Mouse (Mus musculus): ENCODE results near the gene Traf7. TPM values are rescaled to one million over a fixed set of nuclear protein-coding genes. Genes with fewer than 3 reads are reported as not detected.
A peak's percentile ranks its signal among the peaks of the same experiment; 100 is the strongest.

The Traf7 gene
- total and polyA plus RNA-seq, 2 experiments from 2014 or later = 82.0 to 168 TPM

GRCm38 (mm10) chr17:24565092-24565491 is 37.4 kb upstream of the Traf7 start:
- Histone ChIP-seq H3K27ac (ENCODE audit: low read depth, low read length) (no peak overlapping the region), H3K9me3 (ENCODE audit: low read length) (no peaks in the 10 kb centered on the region), H3K36me3 (ENCODE audit: insufficient read depth) (peaks cover 58% of the 10 kb centered on the region), H3K4me2 (ENCODE audit: low read depth) (no peak overlapping the region), H3K4me3 (ENCODE audit: low read depth, low read length) (no peak overlapping the region), H3K27me3 (ENCODE audit: insufficient read depth, low read length) (no peaks in the 10 kb centered on the region), H3K4me1 (ENCODE audit: insufficient read depth) (no peaks in the 10 kb centered on the region), H3K9ac (no peak overlapping the region)
- WGBS = 85% methylated on average over 3 of the region's 3 CpGs
- no peak for ATAC-seq
- TF ChIP-seq CTCF (IDR thresholded peaks at IDR 0.05; ENCODE audit: low read depth) = no peak
- DNase-seq = no peak

DNA sequence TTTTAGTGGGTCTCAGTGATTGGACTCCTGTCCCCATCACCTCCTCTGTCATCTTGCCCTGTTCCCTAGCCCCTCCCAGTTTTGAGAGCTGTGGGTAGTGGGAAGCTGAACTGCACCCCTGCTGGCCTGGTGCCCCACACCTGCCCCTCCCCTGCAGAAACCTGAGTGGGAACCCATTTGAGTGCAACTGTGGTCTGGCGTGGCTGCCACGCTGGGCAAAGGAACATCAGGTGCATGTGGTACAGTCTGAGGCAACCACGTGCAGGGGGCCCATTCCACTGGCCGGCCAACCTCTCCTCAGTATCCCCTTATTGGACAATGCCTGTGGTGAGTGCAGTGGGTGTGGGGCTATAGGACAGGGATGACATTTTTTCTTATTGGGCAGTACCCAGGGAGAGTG is 36.7 kb upstream of the Traf7 start:
- H3K9me3 ChIP-seq (ENCODE audit: low read length) = no peaks in the 10 kb centered on the region
- no peak overlapping the region for H3K4me2 ChIP-seq (ENCODE audit: low read depth)
- WGBS = 90% methylated on average over 4 of the region's 4 CpGs

GRCm38 (mm10) chr17:24563638-24564037 is 35.9 kb upstream of the Traf7 start:
- TF ChIP-seq CTCF (IDR thresholded peaks at IDR 0.05; ENCODE audit: low read depth) = no peak
- DNase-seq = no peak
- Histone ChIP-seq H3K9ac (no peak overlapping the region), H3K4me3 (ENCODE audit: low read depth, low read length) (no peak overlapping the region), H3K4me2 (ENCODE audit: low read depth) (no peak overlapping the region), H3K4me1 (ENCODE audit: insufficient read depth) (no peaks in the 10 kb centered on the region; the same call in 1 of the 2 replicates), H3K27me3 (ENCODE audit: insufficient read depth, low read length) (no peaks in the 10 kb centered on the region), H3K27ac (ENCODE audit: low read depth, low read length) (no peak overlapping the region), H3K9me3 (ENCODE audit: low read length) (no peaks in the 10 kb centered on the region), H3K36me3 (ENCODE audit: insufficient read depth) (peaks cover 43% of the 10 kb centered on the region)
- WGBS = 90% methylated on average over 5 of the region's 5 CpGs
- no peak for ATAC-seq

More for the DNA sequence above, 36.7 kb upstream of the Traf7 start:
- Histone ChIP-seq H3K9ac (no peak overlapping the region), H3K4me1 (ENCODE audit: insufficient read depth) (no peaks in the 10 kb centered on the region), H3K27me3 (ENCODE audit: insufficient read depth, low read length) (no peaks in the 10 kb centered on the region), H3K27ac (ENCODE audit: low read depth, low read length) (no peak overlapping the region), H3K36me3 (ENCODE audit: insufficient read depth) (peaks cover 51% of the 10 kb centered on the region), H3K4me3 (ENCODE audit: low read depth, low read length) (no peak overlapping the region)
- DNase-seq (no peak), ATAC-seq (no peak)
- TF ChIP-seq CTCF (IDR thresholded peaks at IDR 0.05; ENCODE audit: low read depth) = no peak

- peaks cover 28% of the 10 kb centered on the region for H3K36me3 ChIP-seq (ENCODE audit: insufficient read depth)
- H3K4me3 ChIP-seq (ENCODE audit: low read depth, low read length) = no peak overlapping the region
- DNase-seq (no peak), ATAC-seq (no peak)
- H3K9me3 ChIP-seq (ENCODE audit: low read length) = no peaks in the 10 kb centered on the region
- H3K27ac ChIP-seq (ENCODE audit: low read depth, low read length) = no peak overlapping the region
- peaks cover 5% of the 10 kb centered on the region; the same call in 1 of the 2 replicates for H3K4me1 ChIP-seq (ENCODE audit: insufficient read depth)
- H3K4me2 ChIP-seq (ENCODE audit: low read depth) = no peak overlapping the region
- no peak overlapping the region for H3K9ac ChIP-seq
- no peak for TF ChIP-seq CTCF (IDR thresholded peaks at IDR 0.05; ENCODE audit: low read depth)
- 95% methylated on average over 2 of the region's 2 CpGs for WGBS
- H3K27me3 ChIP-seq (ENCODE audit: insufficient read depth, low read length) = no peaks in the 10 kb centered on the region
Measured at GRCm38 (mm10) chr17:24561592-24561991, 33.9 kb upstream of the Traf7 start.

DNA sequence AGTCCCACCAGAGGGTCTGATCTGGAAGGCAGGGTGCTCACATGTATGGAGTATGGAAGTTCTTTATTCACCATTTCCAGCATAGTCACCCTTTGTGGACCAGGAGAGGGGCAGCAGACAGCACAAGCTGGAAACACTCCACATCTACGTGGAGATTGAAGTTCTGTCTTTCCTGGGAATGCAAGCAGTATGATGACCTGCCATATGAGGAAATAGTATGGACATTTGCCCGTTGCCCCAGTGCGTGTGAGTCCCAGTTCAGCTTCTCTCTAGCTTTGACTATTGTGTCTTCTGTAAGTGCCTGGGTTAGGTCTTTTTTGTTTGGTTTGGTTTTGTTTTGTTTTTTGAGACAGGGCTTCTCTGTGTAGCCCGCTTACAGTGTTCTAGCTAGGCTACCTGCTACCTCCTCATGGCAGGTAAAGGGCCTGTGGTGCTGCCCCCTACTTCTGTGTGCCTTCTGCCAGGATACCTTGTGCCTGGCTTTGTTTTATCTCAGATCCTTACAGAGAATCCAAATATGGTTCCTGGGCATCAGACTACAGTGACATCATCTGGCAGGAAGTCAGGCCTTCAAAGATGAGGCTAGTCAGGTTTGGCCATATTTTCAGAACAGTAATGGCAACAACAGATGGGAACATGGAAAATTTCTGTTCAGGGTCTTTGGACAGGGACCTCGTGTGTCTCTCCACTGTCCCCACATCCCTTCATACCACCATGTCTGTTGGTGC is 32.7 kb upstream of the Traf7 start:
- Histone ChIP-seq H3K27me3 (ENCODE audit: insufficient read depth, low read length) (no peaks in the 10 kb centered on the region), H3K9ac (no peak overlapping the region), H3K36me3 (ENCODE audit: insufficient read depth) (peaks cover 17% of the 10 kb centered on the region), H3K4me1 (ENCODE audit: insufficient read depth) (peaks cover 5% of the 10 kb centered on the region; the same call in 1 of the 2 replicates), H3K4me2 (ENCODE audit: low read depth) (no peak overlapping the region), H3K4me3 (ENCODE audit: low read depth, low read length) (no peak overlapping the region), H3K9me3 (ENCODE audit: low read length) (no peaks in the 10 kb centered on the region), H3K27ac (ENCODE audit: low read depth, low read length) (no peak overlapping the region; the same call in 1 of the 2 replicates)
- DNase-seq = no peak
- no peak for ATAC-seq
- no peak for TF ChIP-seq CTCF (IDR thresholded peaks at IDR 0.05; ENCODE audit: low read depth)
- 94% methylated on average over 5 of the region's 5 CpGs for WGBS

DNA sequence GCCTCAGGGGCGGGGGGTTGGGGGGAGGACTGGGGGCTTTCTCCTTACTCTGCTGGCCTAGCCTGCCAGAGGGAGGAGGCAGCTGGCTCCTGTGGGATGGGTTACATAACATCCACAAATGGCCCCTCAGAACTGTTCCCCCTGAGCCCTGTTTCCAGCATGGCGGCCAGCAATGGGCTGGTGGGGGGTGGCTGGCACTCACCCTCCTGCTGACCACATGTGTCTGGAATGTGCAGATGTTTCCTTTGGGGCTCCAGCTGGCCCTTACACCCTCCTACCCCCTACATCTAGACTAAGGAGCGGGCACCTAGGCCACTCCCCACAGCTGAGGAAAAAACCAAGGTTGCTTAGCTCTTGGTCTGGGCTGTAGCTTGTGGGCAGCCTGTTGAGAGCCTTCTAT is 31.4 kb upstream of the Traf7 start:
- H3K9ac ChIP-seq = no peak overlapping the region
- 0 out of 2 replicates have a peak, but pooled peaks cover 3% of the 10 kb centered on the region for H3K36me3 ChIP-seq (ENCODE audit: insufficient read depth)
- H3K4me2 ChIP-seq (ENCODE audit: low read depth) = no peak overlapping the region
- WGBS = 38% methylated on average over 3 of the region's 3 CpGs
- ATAC-seq = peak; percentile 56
- TF ChIP-seq CTCF (IDR thresholded peaks at IDR 0.05; ENCODE audit: low read depth) = no peak
- no peaks in the 10 kb centered on the region for H3K27me3 ChIP-seq (ENCODE audit: insufficient read depth, low read length)
- H3K4me1 ChIP-seq (ENCODE audit: insufficient read depth) = peaks cover 5% of the 10 kb centered on the region; the same call in 1 of the 2 replicates
- peak overlapping the region; percentile 72 for H3K27ac ChIP-seq (ENCODE audit: low read depth, low read length)
- H3K4me3 ChIP-seq (ENCODE audit: low read depth, low read length) = no peak overlapping the region
- no peak for DNase-seq
- no peaks in the 10 kb centered on the region for H3K9me3 ChIP-seq (ENCODE audit: low read length)

- H3K36me3 ChIP-seq (ENCODE audit: insufficient read depth) = no peaks in the 10 kb centered on the region
- no peaks in the 10 kb centered on the region for H3K27me3 ChIP-seq (ENCODE audit: insufficient read depth, low read length)
- no peak overlapping the region for H3K4me3 ChIP-seq (ENCODE audit: low read depth, low read length)
- no peaks in the 10 kb centered on the region for H3K9me3 ChIP-seq (ENCODE audit: low read length)
- H3K27ac ChIP-seq (ENCODE audit: low read depth, low read length) = peak overlapping the region; percentile 72
- DNase-seq = peak; percentile 41
- WGBS = 11% methylated on average over 4 of the region's 4 CpGs
- ATAC-seq = peak; percentile 87
- no peak overlapping the region for H3K4me2 ChIP-seq (ENCODE audit: low read depth)
- H3K4me1 ChIP-seq (ENCODE audit: insufficient read depth) = peaks cover 5% of the 10 kb centered on the region; the same call in 1 of the 2 replicates
- TF ChIP-seq CTCF (IDR thresholded peaks at IDR 0.05; ENCODE audit: low read depth) = no peak
- no peak overlapping the region for H3K9ac ChIP-seq
Measured at GRCm38 (mm10) chr17:24558600-24559099, 30.9 kb upstream of the Traf7 start.

Data from forebrain, postnatal 0 days (tissue).